Mouse (Mus musculus) granulocyte monocyte progenitor cell, adult 5-6 weeks (primary cell): Measurements from ENCODE around the gene Mterf1b. TPM values are rescaled to one million over a fixed set of nuclear protein-coding genes. Genes with fewer than 3 reads are reported as not detected.
"Not testable (repeated sequence)": the region's sequence is repeated elsewhere in the genome, so short reads cannot be mapped to it uniquely, and the experiment has no call there.

Experiments
- ATAC-seq: replicated peaks from 2 replicates; pipeline ENCODE4 v1.8.0; 2016; ENCODE audit warnings: mild to moderate bottlenecking, moderate TSS enrichment, inconsistent platforms; ENCODE audit not compliant: poor library complexity, severe bottlenecking
- total RNA-seq, 2 experiments: library from RNA; stranded (forward) in 1 of 2; stranded (reverse) in 1 of 2; fragments of 200-712, 200-1000 nt in 1 of 2; fragments of >200 nt in 1 of 2; fragmentation: Nextera tagmentation in 1 of 2; gene quantifications; 2 replicates each; pipeline ENCODE4 v1.2.3; 2014 to 2017

Mterf1b gene
- total RNA-seq (2014; fragmentation: Nextera tagmentation) (0.99 and 2.8 TPM in 2 replicates), total RNA-seq (2017) (2.7 and 6.5 TPM in 2 replicates)

- ATAC-seq: peak; percentile 99
Measured at GRCm38 (mm10) chr5:4191671-4192480, at the start of gene Mterf1b. Gene Mterf1b (plus strand): TSS chr5:4192367.

DNA sequence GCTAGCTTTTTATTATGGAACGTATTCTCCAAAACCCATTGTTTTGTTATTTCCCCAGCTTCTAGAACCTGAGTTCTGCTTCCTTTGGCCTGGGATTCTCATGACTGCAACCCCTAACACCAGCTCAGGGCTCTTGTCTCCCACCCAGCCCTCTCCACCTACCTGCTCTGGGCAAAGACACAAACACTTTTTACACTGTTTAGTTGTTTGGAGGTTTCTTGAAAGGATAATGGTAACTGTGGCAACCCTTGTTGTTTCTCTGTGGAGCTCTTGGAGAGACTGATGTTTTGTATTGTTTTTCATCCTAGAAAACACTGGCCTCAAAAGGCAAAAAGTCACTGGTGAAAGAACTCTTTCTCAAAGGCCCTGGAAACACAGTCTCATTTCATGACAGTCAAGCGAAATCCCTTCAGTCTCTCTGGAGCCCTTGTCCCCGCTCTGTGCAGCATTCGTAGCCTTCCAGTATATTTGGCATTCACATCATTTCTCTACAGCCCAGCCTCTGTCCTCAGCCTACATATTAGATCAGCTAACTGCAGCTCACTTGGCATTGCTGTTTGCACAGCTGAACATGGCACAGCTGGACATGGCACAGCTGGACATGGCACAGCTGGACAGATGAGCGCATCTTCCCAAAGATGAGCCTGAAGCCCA, 32.6 kb upstream of the Mterf1b start:
- ATAC-seq: not testable (repeated sequence)

DNA sequence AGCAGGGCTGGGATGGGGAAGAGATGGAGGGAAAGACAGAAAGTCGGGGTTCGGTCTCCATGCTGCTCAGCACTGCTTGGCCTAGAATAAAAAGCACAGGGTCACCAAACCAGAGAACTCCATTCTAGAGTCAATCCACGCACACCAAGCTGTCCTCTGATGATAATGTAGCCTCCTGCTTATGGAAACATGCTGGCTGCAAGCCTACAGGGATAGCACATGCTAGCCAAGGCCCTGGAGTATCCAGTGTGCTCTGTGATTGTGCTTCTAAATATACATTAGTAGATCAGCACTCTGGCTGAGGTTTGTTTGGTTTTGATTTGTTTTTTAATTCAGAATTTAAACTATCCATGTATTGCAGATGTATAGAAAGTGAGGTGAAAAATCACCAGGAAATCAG, 30.6 kb upstream of the Mterf1b start:
- no peak for ATAC-seq

DNA sequence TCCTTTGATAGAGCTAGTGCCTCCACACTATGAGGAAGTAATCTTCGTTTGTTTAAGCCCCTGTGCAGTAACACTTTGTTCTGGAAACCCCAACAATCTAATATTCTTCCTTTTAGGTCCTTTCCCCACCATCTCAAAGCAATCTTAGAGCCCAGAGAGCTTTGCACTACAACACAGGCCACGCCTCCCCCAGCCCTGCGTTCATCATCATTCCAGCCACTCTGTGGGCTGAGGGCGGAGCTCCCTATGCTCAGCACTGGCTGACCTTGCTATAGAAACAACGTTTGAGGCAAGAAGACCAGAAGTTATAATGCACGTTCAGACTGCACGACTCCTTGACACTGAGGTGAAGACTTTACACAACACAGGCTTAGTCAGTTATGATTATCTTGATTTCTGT, 29.7 kb upstream of the Mterf1b start:
- ATAC-seq: no peak

DNA sequence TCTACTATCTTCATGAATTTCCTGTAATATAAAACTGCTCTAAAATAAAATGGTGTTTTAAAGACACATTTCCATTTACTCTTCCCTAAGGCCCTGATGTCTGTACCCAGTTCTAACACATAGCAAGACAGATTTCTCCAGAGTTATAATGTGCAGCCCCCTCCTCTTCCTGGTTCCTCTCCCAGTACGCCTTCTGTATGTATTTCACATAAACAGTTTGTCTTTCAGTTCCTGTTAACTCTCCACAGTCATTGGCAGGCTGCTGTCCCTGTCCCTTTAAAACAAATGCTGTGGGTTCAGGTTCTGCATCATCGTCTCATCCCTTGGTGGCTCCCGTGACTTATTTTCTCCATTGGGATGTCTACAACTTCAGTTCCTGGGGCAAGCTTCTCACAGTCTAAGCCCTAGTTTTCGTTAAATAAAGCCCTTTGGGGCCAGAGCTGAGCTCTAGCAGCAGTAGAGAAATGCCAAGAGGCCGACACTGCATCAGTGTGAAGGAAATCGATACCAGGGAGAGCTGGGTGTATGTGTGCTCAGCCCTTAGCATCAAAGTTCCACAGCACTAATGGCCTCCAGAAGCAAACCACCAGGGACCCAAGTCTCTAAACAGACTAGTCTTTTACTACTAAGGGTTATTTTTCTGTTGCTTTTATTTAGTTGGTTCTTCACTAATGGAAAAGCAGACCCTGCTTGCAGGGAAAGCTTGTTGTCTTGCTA, 24.2 kb upstream of the Mterf1b start:
- ATAC-seq: peak; percentile 62

- ATAC-seq: not testable (repeated sequence)
Measured at GRCm38 (mm10) chr5:4168530-4168926, 23.6 kb upstream of the Mterf1b start.

- not testable (repeated sequence) for ATAC-seq
Measured at GRCm38 (mm10) chr5:4176421-4176820, 15.7 kb upstream of the Mterf1b start.

- peak; percentile 83 for ATAC-seq
Measured at GRCm38 (mm10) chr5:4179364-4179763, 12.8 kb upstream of the Mterf1b start.

DNA sequence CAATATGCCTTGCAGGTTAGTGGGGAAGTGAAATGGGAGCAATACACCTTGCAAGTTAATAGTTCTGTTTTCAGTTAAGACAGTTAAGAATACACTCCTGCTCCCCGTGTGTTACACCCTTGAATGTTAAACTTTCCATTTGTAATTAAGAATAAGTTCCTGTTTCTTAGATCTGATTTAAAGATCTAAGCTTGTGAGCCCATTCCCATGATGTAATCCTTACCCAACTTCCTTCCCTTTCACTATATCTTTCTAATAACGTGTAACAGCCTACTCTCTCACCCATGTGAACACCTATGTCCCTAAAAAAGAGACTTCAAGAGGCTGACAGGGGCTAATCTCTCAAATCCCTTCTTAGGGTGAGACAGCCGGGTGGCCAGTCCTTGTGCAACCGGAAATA, 5.4 kb upstream of the Mterf1b start:
- peak; percentile 92 for ATAC-seq

GRCm38 (mm10) chr5:4192481-4193246, 497 bp downstream of the Mterf1b start:
- peak; percentile 54 for ATAC-seq

DNA sequence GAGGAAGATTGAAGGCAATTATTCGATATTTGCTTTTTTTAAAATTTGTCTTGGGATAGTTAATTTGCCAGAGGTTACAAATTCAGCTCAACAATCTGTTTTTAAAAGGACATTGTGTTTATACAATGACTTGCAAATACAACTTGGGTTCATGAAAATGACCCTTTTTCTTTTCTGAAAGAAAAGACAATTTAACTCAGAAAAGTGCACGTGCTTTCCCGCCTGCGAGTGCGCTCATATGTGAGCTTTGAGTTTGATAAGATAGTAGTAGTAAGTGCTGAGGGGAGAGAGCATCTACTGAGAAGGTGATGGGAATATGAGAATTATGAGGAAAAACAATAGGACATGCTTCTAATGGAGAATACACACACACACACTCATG, 1.1 kb downstream of the Mterf1b start:
- ATAC-seq: no peak

GRCm38 (mm10) chr5:4194166-4194565, 2.0 kb downstream of the Mterf1b start:
- no peak for ATAC-seq

- no peak for ATAC-seq
Measured at GRCm38 (mm10) chr5:4195086-4195485, 2.9 kb downstream of the Mterf1b start.

DNA sequence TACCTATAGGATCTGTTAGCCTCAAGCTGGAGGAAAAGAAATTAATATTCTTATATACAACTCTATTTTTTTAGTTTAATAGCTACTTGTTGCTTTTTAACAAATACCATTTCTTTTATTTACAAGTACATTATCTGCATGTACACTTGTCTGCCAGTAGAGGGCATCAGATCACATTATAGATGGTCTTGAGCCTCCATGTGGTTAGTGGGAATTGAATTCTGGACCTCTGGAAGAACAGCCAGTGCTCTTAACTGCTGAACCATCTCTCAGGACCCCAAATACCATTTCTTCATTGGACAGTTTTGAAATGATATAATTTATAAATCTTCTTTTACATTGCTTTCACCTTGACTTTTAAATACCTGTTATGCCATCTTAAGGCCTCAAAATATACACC, 9.2 kb downstream of the Mterf1b start:
- peak; percentile 58; the same call in 1 of the 2 replicates for ATAC-seq

DNA sequence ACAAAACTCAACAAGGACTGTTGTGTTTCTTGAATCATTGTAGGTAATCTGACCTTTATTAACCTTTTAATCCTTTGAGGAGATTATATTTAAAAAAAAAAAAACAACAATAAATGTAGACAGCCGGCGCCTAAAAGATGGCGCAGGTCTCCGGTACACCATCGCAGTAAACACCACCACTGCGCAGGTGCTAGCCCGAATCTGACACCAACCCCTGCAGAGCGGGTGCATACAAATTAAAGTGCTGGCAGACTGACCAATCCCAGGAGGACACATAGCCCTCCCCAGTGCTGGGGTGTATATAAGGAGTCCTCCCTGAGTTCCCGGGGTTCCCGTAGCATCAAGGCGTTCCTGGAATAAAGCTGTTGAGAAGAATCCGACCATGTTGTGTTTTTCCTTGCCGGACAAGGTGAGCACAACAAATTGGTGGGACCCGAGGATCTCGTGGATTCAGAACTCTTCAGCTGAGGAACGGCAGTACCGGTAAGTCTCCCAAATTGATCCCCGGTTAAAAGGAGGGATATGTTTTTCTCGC, 10.2 kb downstream of the Mterf1b start:
- ATAC-seq: not testable (repeated sequence)

DNA sequence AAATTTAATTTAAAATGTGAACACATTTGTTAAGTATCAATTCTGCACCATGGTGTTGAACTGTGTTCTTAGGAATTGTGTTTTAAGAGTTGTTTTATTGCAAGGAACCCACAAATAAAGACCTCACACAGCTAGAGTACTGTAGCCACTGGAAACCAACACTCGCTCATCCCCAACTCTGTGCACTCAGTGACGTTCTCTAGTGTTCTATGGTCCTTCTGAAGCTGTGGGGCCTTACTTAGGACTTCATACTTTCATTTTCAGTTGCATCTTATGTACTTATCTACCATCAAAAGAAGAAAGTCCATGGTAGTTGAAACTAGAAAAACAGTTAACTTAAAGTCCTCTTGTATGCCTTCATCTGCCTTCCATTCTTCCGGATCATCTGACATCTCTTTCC, 17.9 kb downstream of the Mterf1b start:
- ATAC-seq: not testable (repeated sequence)

DNA sequence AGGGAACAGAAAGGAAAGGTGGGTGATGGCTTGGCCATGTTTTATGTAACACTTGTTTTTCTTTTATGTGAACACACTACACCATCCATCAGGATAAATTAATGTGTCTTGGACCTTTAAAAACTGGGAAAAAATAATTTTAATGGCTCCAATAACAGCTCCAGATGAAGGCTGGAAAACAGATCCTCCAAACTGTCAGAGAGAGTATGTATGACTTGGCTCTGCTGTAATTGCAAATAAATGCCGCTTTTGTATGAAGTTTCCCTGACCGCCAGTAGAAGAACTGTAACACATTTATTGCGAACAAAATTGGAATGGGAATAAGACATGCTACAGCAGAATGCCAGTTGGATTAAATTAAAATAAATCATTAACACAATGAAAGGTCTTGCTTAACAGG, 29.1 kb downstream of the Mterf1b start:
- no peak for ATAC-seq

DNA sequence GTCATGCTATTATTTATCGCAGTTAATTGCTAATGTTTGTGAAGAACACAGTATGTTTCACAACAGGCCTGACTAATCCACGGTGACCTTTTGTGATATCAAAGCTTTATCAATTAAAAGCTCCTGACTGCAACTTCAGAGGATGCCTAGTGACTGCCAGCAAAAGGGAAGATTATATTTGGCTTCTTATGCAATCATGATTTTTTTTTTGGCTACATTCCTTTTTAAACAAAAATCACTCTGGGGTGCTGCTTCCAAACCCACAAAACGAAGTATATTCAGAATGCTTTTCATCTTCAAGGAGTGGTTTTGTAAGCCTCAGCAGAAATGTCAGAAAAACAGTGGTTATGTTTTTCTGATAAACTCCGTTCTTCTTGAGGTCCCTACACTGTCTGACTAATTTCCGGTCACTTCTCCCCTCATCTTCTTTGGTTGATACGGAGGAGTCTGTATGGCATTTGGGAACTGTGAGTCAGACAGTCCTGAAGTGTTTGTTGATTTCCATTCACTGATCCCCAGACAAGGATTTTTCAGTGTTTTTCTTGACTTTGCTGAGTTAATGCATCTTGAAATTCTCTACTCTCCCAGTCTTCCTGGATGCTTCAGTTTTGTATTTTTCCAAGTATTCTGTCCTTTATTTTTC, 29.9 kb downstream of the Mterf1b start:
- ATAC-seq: no peak

GRCm38 (mm10) chr5:4232163-4232562, 40.0 kb downstream of the Mterf1b start:
- ATAC-seq: no peak

GRCm38 (mm10) chr5:4234505-4234904, 42.3 kb downstream of the Mterf1b start:
- ATAC-seq: no peak
